Mouse (Mus musculus) midbrain, embryonic 11.5 days (tissue): ENCODE data around the gene Gadd45b. TPM values are rescaled to one million over a fixed set of nuclear protein-coding genes. Genes with fewer than 3 reads are reported as not detected.

ENCODE experiments used
- ATAC-seq: fragments of 200-750 bp; cut with Nextera tagmentation; 2 replicates; pipeline ENCODE4 v1.8.0; 2017; ENCODE audit warnings: moderate TSS enrichment, moderate library complexity; ENCODE audit not compliant: low FRiP score
- DNase-seq: peaks from one replicate; pipeline ENCODE4 v3.0.0; 2015; ENCODE audit warnings: low spot score; ENCODE audit errors: missing footprints
- H3K27ac ChIP-seq: fragments of 300-500 bp; sonication (generic); 2 replicates; pipeline ENCODE4 v1.5.1; 2014; ENCODE audit warnings: low read depth, low read length
- H3K27me3 ChIP-seq: fragments of 300-500 bp; sonication (generic); 2 replicates; pipeline ENCODE4 v1.6.1; 2014; ENCODE audit warnings: mild to moderate bottlenecking, low read length, moderate library complexity, mixed read lengths; ENCODE audit not compliant: control insufficient read depth, insufficient read depth
- H3K36me3 ChIP-seq: fragments of 300-500 bp; sonication (generic); 2 replicates; pipeline ENCODE4 v1.6.1; 2014; ENCODE audit warnings: mild to moderate bottlenecking, low read length, moderate library complexity, mixed read lengths; ENCODE audit not compliant: control insufficient read depth, insufficient read depth
- H3K4me1 ChIP-seq: fragments of 300-500 bp; sonication (generic); 2 replicates; pipeline ENCODE4 v1.6.1; 2014; ENCODE audit warnings: low read length; ENCODE audit not compliant: control insufficient read depth, insufficient read depth
- H3K4me2 ChIP-seq: fragments of 300-500 bp; sonication (generic); 2 replicates; pipeline ENCODE4 v1.6.1; 2014; ENCODE audit warnings: mild to moderate bottlenecking, moderate library complexity
- H3K4me3 ChIP-seq: fragments of 300-500 bp; sonication (generic); 2 replicates; pipeline ENCODE4 v1.5.1; 2014; ENCODE audit warnings: low read depth, low read length
- H3K9ac ChIP-seq: fragments of 300-500 bp; sonication (generic); 2 replicates; pipeline ENCODE4 v1.6.1; 2014; ENCODE audit warnings: low read length
- H3K9me3 ChIP-seq: fragments of 300-500 bp; sonication (generic); 2 replicates; pipeline ENCODE4 v1.6.1; 2016; ENCODE audit warnings: low read length; ENCODE audit not compliant: control insufficient read depth
- WGBS: fragments of 180-500 bp; shearing (Covaris S2); extraction: QIAGEN DNeasy Blood & Tissue Kit; methylation state at CpG from one replicate; pipeline ENCODE4 v1.1.7; 2014; 5-methylcytosine and 5-hydroxymethylcytosine counted together
- polyA plus RNA-seq: library from polyadenylated mRNA; unstranded; fragments of >200 nt; fragmentation: Nextera tagmentation; extraction: Ambion mirVana; gene quantifications from 2 replicates; pipeline ENCODE4 v1.2.1, GENCODE M21; 2014

The Gadd45b gene
- polyA plus RNA-seq, 1 experiment from 2014 or later = 10.1 TPM

DNA sequence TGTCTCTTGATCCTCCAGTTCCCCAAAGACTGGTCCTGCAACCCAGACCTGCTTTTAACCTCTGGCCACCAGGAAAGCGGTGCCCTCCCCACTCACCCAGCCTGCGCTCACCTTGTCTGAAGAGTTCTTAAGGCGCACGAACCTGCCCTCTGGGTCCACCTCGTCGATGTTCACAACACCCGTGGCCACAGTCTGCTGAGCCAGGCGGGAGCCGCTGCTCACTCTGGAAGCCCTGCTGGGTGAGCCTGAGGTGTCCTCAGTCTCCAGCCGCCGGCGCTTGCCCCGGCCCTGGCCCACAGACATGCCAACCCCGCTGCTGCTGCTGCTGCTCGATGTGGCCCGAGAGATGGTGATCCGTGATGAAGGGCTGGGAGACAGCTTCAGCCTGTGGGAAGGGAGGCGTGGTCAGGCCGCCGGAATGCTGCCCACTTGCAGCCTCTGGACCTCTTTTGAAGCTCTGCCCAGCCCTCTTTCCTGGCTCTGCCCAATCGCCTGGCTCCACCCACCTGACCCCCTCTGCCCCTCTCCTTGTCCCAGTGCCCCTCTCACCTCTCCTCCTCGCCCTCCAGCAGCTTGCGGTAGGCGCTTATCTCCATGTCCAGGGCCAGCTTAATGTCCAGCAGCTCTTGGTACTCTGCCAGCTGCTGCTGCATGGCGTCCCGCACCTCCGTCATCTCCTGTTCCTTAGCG is 25.7 kb upstream of the Gadd45b start:
- H3K4me1 ChIP-seq = peaks cover 8% of the 10 kb centered on the region
- H3K4me2 ChIP-seq = no peak overlapping the region
- H3K27ac ChIP-seq = no peak overlapping the region
- H3K9me3 ChIP-seq = no peaks in the 10 kb centered on the region
- no peak overlapping the region for H3K4me3 ChIP-seq
- H3K36me3 ChIP-seq = peaks cover 33% of the 10 kb centered on the region
- H3K27me3 ChIP-seq = no peaks in the 10 kb centered on the region
- ATAC-seq = no peak
- no peak for DNase-seq
- no peak overlapping the region for H3K9ac ChIP-seq
- WGBS = 91% methylated on average over 28 of the region's 28 CpGs

DNA sequence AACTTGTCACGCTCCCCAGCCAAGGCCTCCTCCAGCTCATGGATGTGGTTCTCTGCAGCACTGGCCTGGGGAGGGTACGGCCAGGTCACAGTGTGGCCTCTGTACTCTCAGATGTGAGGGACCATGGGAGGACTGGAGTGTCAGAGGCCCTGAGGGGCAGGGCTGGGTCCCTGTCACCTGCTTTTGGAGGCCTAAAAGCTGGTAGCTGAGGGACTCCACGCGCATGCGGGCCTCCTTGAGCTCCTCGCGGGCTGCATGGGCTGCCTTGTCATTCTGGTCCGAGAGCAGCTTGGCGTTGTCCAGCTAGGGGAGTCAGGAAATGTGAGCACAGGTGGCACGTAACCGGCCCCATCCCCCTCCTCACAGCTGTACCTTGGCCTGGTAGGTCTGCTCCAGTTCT is 25.2 kb upstream of the Gadd45b start:
- no peak for DNase-seq
- H3K4me2 ChIP-seq = no peak overlapping the region
- no peaks in the 10 kb centered on the region for H3K9me3 ChIP-seq
- H3K27me3 ChIP-seq = no peaks in the 10 kb centered on the region
- H3K4me1 ChIP-seq = peaks cover 3% of the 10 kb centered on the region
- H3K9ac ChIP-seq = no peak overlapping the region
- peaks cover 33% of the 10 kb centered on the region for H3K36me3 ChIP-seq
- H3K27ac ChIP-seq = no peak overlapping the region
- H3K4me3 ChIP-seq = no peak overlapping the region
- ATAC-seq = no peak
- 95% methylated on average over 11 of the region's 11 CpGs for WGBS

DNA sequence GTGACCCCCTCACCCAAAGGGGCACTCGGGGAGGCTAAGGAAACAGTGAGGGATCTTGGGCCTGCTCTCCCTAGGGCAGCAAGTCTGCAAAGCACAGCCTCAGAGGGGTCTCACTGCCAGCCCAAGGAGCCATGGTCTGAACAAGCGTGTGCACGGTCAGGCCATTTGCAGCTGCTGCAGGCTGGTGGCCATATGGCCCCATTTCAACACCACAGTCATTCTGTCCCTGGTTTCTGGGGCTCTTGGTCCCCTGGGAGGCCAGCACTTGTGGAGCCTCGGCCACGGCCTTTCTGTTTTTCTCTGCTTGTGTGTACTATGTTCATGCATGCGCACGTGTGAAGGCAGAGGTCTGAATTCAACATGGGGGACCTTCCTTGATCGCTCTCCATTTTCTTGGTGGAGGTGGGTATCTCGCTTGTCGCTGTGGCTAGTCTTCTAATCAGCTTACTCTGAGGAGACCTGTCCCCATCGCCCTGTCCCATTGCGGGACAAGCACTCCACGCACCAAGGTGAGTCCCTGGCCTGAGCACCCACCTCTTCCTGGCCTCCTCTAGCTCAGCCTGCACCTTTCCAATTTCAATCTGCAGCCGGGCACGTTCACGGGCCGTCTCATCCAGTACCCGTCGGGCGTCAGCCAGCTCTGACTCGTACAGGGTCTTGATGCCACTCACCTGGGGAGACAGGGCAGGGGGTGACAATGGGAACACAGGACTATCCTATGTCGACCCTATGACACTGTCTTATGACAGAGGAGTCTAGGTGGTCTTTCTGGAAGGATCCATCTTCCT is 20.3 kb upstream of the Gadd45b start:
- Histone ChIP-seq H3K4me1 (no peaks in the 10 kb centered on the region), H3K36me3 (peaks cover 22% of the 10 kb centered on the region), H3K27ac (no peak overlapping the region), H3K27me3 (no peaks in the 10 kb centered on the region), H3K9ac (no peak overlapping the region), H3K9me3 (no peaks in the 10 kb centered on the region), H3K4me2 (no peak overlapping the region), H3K4me3 (no peak overlapping the region)
- no peak for ATAC-seq
- WGBS = 96% methylated on average over 22 of the region's 22 CpGs
- no peak for DNase-seq

DNA sequence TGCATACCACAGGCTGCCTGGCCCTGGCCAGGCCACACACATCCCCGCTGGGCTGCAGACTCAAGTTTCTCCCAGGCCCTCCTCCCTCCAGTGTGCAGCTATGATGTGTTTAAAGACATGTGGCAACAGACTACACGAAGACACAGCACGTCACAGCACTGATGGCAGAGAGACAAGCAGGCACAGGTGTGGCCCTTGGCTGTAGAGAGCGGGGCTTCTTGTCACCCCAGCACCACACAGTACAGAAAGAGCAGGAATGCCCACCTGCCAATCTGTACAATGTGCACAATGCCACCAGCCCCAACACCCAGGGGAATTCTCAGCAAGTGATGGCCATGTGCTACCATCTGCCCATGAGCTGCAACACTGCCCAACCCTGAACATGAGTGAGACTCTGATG is 18.5 kb upstream of the Gadd45b start:
- H3K9ac ChIP-seq = no peak overlapping the region
- no peak for ATAC-seq
- peaks cover 16% of the 10 kb centered on the region for H3K36me3 ChIP-seq
- no peak overlapping the region for H3K27ac ChIP-seq
- H3K9me3 ChIP-seq = no peaks in the 10 kb centered on the region
- no peak overlapping the region for H3K4me3 ChIP-seq
- peaks cover under 1% of the 10 kb centered on the region; the same call in 1 of the 2 replicates for H3K4me1 ChIP-seq
- WGBS = 90% methylated on average over 4 of the region's 4 CpGs
- H3K27me3 ChIP-seq = no peaks in the 10 kb centered on the region
- no peak overlapping the region for H3K4me2 ChIP-seq
- DNase-seq = no peak

- ATAC-seq = no peak
- Histone ChIP-seq H3K4me3 (no peak overlapping the region), H3K4me2 (no peak overlapping the region), H3K36me3 (peaks cover 14% of the 10 kb centered on the region), H3K27me3 (no peaks in the 10 kb centered on the region), H3K9me3 (no peaks in the 10 kb centered on the region), H3K9ac (no peak overlapping the region), H3K4me1 (peaks cover 3% of the 10 kb centered on the region; the same call in 1 of the 2 replicates), H3K27ac (no peak overlapping the region)
- DNase-seq = no peak
These were observed 18.0 kb upstream of the Gadd45b start for GRCm38 (mm10) chr10:80911891-80912290.

- peaks cover 7% of the 10 kb centered on the region for H3K36me3 ChIP-seq
- no peaks in the 10 kb centered on the region for H3K9me3 ChIP-seq
These were observed 16.4 kb upstream of the Gadd45b start for GRCm38 (mm10) chr10:80913364-80914011.

GRCm38 (mm10) chr10:80914253-80914656 is 15.6 kb upstream of the Gadd45b start:
- WGBS = 91% methylated on average over 5 of the region's 5 CpGs
- Histone ChIP-seq H3K27me3 (no peaks in the 10 kb centered on the region), H3K4me2 (no peak overlapping the region), H3K36me3 (peaks cover 5% of the 10 kb centered on the region; the same call in 1 of the 2 replicates), H3K9ac (no peak overlapping the region), H3K27ac (no peak overlapping the region), H3K4me1 (peaks cover 8% of the 10 kb centered on the region; the same call in 1 of the 2 replicates), H3K9me3 (no peaks in the 10 kb centered on the region), H3K4me3 (no peak overlapping the region)
- ATAC-seq (no peak), DNase-seq (no peak)

More at GRCm38 (mm10) chr10:80913364-80914011, 16.4 kb upstream of the Gadd45b start:
- no peak overlapping the region for H3K9ac ChIP-seq
- no peak for ATAC-seq
- H3K27ac ChIP-seq = no peak overlapping the region
- DNase-seq = no peak
- no peaks in the 10 kb centered on the region for H3K27me3 ChIP-seq
- no peak overlapping the region for H3K4me2 ChIP-seq
- H3K4me3 ChIP-seq = no peak overlapping the region
- WGBS = 93% methylated on average over 7 of the region's 8 CpGs
- peaks cover 8% of the 10 kb centered on the region; the same call in 1 of the 2 replicates for H3K4me1 ChIP-seq

DNA sequence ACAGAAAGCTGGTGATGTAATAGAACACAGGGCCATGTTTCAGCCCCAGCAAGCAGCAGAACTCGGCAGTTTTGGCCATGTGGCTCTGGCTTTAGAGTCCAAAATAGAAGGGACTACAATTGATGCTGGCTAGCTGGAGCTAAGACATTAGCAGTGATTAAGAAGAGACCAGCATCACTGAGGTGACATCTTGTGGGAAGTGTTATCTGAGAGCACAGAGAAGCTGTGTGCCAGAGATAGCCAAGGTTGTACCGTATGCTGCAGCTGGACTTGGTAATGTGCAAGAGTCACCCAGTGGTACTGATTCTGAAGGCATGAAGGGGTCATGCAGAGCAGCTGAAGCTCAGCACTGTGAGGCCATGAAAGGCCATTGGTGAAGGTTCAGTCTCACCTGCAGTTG is 14.6 kb upstream of the Gadd45b start:
- 90% methylated on average over 2 of the region's 2 CpGs for WGBS
- H3K27ac ChIP-seq = no peak overlapping the region
- H3K9me3 ChIP-seq = no peaks in the 10 kb centered on the region
- ATAC-seq (no peak), DNase-seq (no peak)
- H3K4me2 ChIP-seq = no peak overlapping the region
- peaks cover 3% of the 10 kb centered on the region; the same call in 1 of the 2 replicates for H3K36me3 ChIP-seq
- H3K4me3 ChIP-seq = no peak overlapping the region
- no peaks in the 10 kb centered on the region for H3K27me3 ChIP-seq
- no peak overlapping the region for H3K9ac ChIP-seq
- H3K4me1 ChIP-seq = peaks cover 8% of the 10 kb centered on the region; the same call in 1 of the 2 replicates

- 94% methylated on average over 4 of the region's 4 CpGs for WGBS
- no peak overlapping the region for H3K4me2 ChIP-seq
These were observed 14.1 kb upstream of the Gadd45b start for GRCm38 (mm10) chr10:80915736-80916135.

More at GRCm38 (mm10) chr10:80915736-80916135, 14.1 kb upstream of the Gadd45b start:
- Histone ChIP-seq H3K27me3 (no peaks in the 10 kb centered on the region), H3K9me3 (no peaks in the 10 kb centered on the region), H3K4me1 (peaks cover 8% of the 10 kb centered on the region; the same call in 1 of the 2 replicates), H3K36me3 (0 out of 2 replicates have a peak, but pooled peaks cover 2% of the 10 kb centered on the region), H3K4me3 (no peak overlapping the region), H3K9ac (no peak overlapping the region), H3K27ac (no peak overlapping the region)
- ATAC-seq (no peak), DNase-seq (no peak)
